Mouse (Mus musculus): ENCODE data around the gene Oit1.
A peak's percentile ranks its signal among the peaks of the same experiment; 100 is the strongest.

Gene Oit1

DNA sequence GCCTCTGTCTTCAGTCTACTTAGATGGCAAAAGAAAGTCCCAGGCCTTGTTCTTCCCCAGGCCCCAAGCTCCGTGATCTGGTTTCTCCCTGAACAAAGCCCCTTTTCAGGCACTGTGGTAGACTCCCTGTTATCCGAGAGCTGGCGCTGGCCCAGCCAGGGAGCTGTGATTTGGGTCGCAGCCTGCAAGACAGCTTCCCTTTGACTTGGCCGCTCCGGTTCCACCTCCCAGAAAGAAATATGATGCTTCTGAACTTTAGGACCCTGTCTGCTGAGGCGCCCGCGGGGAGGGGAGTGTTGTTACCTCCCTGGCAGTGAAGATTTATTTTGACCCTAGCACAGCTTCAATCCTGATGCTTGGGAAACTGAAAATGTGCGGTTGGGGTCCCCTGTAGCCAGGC, 42.6 kb downstream of the Oit1 start:
- DNase-seq (ENCODE audit: low spot score) = no peak

DNA sequence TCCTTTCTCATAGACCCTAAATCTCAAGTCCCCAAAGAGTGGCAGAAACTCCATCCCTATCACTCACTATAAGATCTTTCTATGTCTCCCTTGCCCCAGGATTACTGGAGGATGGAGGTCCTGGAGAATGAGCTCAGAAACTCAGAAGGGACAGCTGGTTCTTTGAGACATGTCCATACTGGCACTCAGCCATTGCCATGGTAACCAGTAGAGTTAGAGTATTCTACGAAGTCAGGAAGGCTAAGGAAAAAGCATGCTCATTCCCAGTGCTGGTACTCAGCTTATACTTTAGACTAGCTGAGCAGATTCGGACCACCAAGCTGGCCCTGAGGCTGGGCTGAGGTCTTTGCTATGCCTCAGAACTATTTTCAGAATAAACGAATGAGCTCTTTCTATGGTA, 44.0 kb downstream of the Oit1 start:
- DNase-seq (ENCODE audit: low spot score) = no peak

DNA sequence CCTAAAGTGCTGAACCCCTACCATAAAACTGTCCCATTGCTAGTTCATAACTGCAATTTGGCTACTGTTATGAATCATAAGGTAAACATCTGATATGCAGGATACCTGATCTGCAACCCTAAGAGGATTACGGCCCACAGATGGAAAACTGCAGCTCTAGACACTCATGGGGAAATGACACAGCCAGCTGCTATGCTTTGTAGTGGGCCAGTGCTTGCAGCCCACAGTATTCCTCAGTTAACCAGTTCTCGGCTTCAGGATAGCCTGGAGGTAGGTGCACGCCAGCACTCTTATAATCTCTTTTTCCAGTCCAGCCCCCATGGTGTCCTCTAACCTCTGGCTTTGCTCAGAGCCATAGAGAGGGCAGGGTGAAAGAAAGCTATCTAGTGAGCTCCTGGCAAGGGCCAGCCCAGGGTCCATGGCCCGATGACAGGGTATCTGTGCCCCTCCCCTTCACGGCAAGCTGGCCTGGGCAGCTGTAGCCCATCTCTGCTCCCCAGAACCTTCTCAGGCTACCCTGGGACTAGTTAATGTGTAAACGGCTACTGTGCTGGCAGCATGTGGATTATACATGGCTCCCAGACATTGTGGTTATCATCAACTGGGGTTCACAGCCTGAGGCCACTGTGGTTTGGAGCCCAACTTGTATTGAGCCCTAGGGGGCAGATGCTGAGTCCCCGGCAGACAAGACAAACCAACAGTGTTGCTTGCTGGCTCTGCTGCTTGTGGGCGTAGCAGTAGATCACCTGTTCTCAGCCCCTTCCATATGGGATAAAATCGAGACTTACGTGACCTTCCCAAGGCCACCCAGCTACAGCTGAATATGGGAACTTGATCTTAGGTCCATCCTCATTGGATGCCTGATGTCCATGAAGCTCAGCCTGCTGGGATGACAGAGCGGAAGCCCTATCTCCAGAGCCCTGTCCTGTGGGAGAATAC, 46.0 kb downstream of the Oit1 start:
- DNase-seq (ENCODE audit: low spot score) = no peak

GRCm38 (mm10) chr14:8331307-8331905, 47.1 kb downstream of the Oit1 start:
- no peak for DNase-seq (ENCODE audit: low spot score)

- DNase-seq (ENCODE audit: low spot score) = no peak
Observed at GRCm38 (mm10) chr14:8330390-8330789, 48.2 kb downstream of the Oit1 start.

GRCm38 (mm10) chr14:8329552-8329951, 49.0 kb downstream of the Oit1 start:
- no peak for DNase-seq (ENCODE audit: low spot score)

DNA sequence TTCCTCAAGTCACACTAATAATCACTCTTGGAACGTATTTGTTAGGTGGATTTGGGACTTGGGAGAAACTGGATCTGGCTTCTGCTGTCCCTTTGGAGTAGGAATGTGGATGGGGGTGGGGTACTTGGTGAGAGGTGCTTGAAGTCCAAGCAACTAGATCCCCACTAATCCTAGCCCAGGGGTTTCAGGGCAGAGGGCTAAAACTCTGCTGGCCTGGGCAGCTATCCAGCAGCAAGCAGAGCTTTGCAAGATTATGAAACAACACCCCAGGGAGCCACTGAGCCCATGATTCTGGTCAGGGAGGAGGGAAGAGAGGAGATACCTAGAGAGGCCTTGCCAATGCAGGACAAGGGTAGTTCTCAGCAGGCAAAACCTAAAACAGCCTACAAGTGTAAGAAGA, 51.2 kb downstream of the Oit1 start:
- DNase-seq (ENCODE audit: low spot score) = no peak

DNA sequence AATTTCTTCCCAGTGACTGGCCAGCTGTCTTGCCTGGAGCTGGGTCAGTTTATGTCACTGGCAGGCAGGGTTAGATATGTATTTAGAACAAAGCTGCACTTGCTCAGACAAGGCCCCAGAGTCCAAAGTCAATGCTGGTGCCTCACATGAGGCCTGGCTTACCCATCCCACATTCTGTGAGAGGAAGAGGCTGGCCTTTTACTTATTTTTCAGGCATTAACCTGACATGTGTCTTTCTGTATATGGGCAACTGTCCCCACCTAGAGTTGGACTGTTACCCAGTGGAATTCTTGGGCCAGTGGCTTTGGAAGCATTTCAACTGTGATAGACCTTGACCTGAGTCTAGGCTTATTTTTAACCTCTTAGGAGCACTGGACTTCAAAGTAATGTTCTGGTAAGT, 51.6 kb downstream of the Oit1 start:
- DNase-seq (ENCODE audit: low spot score) = no peak

- no peak for DNase-seq (ENCODE audit: low spot score)
Observed at GRCm38 (mm10) chr14:8325746-8326145, 52.8 kb downstream of the Oit1 start.

DNA sequence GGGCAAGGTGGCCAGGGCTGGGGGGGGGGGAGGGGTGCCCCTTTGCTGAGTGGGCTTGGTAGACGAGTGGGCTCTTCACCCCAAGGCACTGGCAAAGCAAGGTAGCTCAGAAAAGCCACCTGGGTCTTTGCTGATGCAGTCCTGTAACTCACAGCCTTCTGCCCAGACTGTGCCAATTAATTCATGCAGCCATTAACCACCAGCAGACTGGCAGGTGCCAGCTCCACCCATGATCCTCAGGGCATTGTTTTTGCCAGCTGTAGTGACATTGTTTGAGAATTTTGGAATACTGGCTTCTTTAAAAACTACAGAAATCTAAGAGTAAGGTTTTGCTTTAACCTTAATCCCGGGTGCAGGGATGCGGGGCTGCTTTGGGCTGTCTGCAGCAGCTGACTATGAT, 58.0 kb downstream of the Oit1 start:
- DNase-seq (ENCODE audit: low spot score) = no peak

DNA sequence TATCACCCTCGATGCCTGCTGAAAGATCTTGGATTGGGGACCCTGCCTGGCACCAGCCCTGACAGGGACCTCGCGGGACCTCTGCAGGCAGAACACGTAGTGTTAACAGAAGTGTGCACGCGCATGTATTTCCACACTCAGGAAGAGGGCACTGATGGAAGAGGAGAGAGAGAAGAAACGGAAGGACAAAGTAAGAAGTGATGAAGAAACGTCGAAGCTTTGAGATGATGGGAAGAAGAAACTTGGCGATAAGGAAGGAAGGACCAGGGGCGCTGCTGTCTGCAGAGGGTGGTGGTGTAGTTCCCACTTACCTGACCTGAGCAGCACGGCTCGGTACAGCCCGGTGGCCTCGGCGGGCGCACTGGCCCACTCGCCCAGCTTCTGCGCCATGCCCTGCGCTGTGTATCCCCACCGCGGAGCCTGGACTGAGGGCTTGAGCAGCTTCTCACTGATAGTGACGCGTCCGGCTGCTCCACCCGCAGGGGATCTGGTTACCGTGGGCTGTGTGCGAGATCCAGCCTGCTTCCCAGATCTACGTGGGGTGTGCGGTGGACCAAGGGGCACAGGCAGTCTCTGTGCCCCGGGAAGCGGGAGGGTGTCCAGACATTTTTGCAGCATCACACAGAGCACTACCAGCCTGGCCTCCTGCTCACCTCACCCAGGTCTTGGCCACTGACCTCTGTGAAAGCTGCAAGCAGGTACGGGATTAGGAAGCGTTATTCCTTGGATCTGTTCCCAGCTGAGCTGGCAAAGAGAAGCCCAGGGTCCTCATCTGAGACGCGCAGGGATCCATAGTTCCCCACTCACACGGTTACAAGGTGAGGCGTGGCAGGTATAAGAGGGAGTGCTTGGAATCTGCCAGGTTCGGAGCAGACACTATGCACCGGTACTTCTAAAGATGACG, 61.1 kb downstream of the Oit1 start, which contains the start of gene Fam107a:
TSS of gene Fam107a (minus strand) at position 830 of the 904 bp plus-strand sequence.
- DNase-seq (ENCODE audit: low spot score) = no peak

GRCm38 (mm10) chr14:8316366-8317193, 62.0 kb downstream of the Oit1 start:
- no peak for DNase-seq (ENCODE audit: low spot score)

DNA sequence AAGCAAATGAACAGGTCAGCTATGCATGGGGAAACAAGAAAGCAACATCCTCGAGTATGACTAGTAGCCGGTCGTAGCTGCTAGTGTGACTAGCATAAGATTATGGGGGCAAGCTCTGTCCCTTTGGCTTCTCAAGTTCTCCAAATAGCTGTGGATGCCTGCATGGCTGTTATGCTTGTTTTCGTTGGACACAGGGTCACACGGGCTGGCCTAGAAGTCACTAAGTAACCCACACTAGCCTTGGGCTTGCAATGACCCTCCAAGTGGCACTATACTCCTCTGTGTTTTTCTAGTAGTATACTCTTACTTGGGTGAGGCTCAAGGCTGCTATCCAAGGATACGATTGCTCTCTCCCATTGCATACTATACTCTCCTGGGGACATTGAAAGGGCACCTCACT, 63.4 kb downstream of the Oit1 start:
- DNase-seq (ENCODE audit: low spot score) = no peak

GRCm38 (mm10) chr14:8314536-8314935, 64.0 kb downstream of the Oit1 start:
- DNase-seq (ENCODE audit: low spot score) = no peak

- DNase-seq (ENCODE audit: low spot score) = no peak
Observed at GRCm38 (mm10) chr14:8313877-8314276, 64.7 kb downstream of the Oit1 start.

DNA sequence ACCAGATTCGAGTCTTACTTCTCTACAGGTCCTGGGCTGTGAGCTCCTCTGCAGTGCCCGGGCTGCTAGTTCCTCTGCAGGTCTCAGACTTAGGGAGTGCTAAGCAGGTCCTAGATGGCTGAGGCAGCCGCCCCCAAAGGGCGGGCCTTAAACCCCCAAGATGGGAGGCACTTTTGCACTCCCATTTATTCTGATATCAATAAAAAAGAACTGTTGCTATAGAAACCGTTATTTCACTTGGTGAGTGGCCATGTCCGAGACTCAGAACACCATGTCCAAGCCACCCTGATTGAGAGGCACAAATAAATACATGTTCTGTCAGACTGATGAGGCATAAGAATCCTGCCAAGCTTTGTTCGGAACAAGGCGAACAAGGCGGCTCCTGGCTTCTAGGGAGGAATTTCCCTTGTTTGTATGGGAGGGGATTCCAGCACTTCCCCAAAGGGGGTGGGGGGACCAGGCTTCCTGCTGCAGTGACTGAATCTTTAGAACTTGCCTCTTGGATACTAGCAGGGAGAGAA, 68.9 kb downstream of the Oit1 start:
- DNase-seq (ENCODE audit: low spot score) = peak; percentile 49

DNA sequence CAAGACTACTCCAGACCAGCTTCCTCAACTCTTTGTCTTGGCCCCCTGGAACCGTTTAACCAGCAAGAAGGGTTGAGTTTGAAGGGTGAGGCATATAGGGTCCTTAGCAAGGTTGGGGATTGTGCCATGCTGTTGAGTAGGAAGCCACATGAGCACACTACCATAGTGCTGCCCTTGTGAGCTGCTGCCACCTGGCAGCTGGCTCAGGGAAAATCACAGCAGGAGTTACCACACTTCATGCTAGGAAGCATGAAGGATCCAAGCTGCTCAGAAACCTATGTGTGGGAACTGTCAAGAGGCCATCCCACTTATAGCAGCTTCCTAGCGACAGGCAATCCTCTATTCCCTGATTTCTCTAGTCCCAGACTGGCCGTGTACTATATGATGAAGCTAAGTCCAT, 69.9 kb downstream of the Oit1 start:
- DNase-seq (ENCODE audit: low spot score) = no peak

DNA sequence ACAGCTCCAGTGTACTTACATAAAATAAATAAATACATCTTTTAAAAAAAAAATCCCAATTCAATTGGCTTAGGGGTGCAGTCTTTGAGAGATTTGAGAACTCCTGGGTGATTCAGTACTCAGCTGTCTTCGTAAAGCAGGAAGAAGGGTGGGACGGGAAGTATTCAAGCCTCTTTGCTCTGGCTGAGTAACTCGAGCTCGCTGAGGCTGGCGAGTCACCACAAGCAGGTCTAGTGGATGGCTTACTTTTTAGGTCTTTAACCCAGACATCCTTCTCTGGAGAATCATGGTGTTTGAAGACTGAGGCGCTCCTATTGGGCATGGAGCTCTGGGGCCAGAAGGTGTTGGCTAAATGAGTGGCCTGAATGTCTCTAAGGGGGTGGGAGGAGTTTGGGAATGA, 71.7 kb downstream of the Oit1 start:
- no peak for DNase-seq (ENCODE audit: low spot score)

GRCm38 (mm10) chr14:8305014-8305413, 73.5 kb downstream of the Oit1 start:
- no peak for DNase-seq (ENCODE audit: low spot score)

- DNase-seq (ENCODE audit: low spot score) = no peak
Observed at GRCm38 (mm10) chr14:8304082-8304481, 74.5 kb downstream of the Oit1 start.

GRCm38 (mm10) chr14:8302687-8303086, 75.9 kb downstream of the Oit1 start:
- DNase-seq (ENCODE audit: low spot score) = no peak
